Mouse (Mus musculus) cerebellum, postnatal 25 days (tissue): ENCODE data around the gene Dse.
"Not testable (repeated sequence)": the region's sequence is repeated elsewhere in the genome, so short reads cannot be mapped to it uniquely, and the experiment has no call there.

ENCODE experiments used
- DNase-seq, 2 experiments: peaks; one replicate each; pipeline ENCODE4 v3.0.0; 2021; ENCODE audit warnings: mixed read lengths in 2 of 2

Gene Dse

DNA sequence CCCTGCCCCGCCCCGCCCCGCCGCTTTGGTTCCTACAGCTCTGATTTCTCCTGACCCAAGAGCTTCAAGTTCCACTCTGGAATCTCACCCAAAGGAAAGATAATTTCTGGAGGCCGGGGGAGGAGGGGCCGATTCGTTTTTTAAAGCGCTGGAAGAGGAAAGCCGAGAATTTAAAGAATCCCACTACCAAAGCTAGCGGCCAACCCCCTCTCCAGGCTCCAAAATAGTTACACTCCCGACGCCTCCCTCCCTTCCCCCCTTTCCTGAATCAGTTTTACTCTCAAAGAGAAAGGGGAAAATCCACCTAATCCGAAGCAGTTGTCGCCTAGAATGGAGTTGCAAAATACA is at the start of gene Dse:
Dse (minus strand) TSS at position 213 of the 348 bp plus-strand sequence.
- DNase-seq, result no peak

DNA sequence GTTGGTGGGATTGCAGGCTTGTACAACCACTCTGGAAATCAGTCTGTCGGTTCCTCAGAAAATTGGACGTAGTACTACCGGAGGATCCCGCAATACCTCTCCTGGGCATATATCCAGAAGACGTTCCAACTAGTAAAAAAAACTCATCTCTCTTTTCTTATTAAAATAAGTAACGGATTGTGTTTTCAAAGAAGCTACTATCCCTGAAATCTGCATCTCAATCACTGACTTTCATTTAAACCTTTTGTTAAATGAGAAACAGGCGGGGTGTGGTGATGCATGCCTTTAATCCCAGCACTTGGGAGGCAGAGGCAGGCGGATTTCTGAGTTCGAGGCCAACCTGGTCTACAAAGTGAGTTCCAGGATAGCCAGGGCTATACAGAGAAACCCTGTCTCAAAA is 45.3 kb upstream of the Dse start:
- not testable (repeated sequence) for DNase-seq

DNA sequence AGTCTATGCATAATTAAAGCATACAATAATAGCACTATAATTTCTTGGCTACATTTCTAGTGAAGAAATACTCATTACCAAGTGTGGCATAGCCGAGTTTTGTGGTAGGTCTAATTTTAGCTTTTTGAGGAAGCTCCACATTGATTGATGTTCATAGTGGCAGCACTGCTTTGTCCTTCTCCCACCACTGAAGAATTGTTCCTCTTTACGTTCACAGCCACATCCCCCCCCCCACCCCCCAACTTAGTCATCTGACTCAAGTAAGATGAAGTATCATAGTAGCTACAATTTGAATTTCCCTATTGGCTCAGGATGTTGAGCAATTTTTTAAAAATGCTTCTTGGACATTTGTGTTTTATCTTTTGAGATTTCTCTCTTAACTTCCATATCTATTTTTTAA is 42.1 kb upstream of the Dse start:
- no peak for DNase-seq

DNA sequence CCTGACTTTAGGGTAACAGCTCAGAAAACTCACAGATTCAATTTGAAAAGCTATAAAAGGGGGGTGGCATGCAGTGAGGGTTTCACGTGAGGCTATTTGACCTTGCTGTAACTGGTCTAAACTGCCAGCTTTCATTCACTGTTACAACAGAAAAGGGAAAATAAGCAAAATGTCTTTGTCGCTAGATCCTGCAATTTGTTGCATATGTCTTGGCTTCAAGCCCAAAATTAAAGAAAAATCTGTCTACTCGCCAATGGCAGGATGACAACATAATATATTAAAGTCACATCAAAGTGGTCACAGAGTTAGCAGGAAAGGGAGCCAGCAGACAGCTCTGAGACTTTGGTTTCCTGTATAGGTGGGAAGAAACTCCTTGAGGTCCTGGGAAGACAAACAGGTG is 40.2 kb upstream of the Dse start:
- DNase-seq, result no peak

DNA sequence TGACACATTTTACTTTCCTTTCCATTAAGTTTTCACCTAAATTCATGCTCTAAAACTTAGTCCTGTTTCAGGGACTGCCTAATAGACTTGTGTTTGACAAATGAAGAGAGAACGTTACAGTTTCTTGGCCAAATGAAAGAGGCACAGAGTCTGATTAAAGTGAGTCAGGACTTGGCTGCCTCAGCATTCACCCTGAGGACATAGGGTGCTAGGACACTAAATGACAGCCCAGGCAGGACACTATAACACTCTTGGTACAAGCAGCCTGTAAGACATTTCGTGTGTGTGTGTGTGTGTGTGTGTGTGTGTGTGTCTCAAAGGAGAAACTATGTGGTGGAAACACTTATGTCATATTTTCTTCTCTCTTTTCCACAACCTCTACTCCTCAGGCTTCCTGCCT is 38.6 kb upstream of the Dse start:
- no peak for DNase-seq

DNA sequence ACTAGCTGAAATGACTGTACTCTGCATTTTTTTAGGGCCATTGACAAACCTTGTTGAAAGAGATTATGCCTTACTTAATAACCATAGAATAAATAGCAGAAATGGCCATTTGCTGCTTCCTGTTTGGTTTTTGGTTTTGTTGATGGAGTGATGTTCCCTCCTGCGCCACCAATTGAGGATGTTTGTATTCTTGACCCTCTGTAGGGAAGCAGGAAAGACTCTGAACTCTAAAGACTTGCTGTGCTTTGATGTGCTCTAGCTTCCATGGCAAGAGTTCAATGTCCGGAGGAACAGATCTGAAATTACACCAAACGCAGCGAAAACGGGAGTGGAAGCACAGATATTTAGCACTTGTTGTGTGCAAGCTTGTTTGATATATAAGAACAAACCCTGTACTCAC is 37.2 kb upstream of the Dse start:
- no peak for DNase-seq

DNA sequence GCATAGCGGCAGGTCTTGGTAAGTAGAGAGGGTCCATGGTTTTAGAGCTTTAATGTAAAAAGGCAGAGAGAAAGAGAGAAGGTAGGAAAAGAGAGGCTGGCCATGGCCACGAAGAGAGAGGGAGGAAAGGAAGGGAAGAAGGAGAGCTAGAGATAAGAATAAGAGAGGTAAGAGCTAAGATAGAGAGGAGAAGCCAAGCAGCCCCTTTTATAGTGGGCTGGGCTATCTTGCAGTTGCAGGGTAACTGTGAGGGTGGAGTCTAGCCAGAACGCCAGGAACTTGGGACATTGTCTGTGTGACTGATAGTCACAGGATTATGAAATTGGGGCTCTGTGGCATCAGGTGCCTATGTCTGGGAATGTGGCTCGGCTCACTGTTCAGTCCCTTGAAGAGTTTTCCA is 31.0 kb upstream of the Dse start:
- DNase-seq, result no peak

DNA sequence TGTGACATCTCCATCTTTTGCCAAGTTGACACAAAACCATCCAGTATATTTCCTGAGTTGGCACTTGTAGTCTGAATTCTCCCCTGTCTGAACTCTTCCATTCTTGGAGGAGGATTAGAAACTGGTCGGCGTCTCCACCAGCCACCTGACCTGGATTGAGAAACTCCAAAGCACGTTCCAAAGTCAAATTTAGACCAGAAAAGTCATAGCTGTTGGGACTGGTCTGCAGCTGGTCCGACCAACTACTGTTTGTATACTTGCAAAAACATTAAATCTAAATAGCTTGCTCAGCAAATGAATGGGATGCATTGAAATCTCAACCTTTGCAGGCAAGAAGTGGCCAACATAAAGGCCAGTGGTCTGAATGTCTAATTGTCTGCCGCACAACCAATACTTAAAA is 29.1 kb upstream of the Dse start:
- no peak for DNase-seq

DNA sequence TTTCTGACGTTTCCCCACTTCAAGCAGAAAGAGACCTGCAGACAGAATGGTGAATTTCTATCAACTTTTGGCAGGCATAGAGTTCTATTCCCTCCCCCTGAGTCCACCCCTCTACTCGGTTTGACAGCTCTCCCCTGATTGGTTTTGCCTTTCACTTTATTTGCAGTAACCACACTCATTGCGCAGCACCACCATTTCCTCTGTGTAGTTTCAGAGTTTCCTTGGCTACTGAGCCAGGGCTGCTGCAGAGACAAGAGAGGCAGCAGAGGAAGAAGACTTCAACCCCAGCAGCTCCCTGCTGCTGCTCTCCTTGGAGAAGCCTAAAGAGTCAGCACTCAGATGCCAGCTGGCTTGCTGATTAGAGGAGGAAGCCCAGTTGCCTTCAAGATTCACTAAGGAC is 27.9 kb upstream of the Dse start:
- no peak for DNase-seq

DNA sequence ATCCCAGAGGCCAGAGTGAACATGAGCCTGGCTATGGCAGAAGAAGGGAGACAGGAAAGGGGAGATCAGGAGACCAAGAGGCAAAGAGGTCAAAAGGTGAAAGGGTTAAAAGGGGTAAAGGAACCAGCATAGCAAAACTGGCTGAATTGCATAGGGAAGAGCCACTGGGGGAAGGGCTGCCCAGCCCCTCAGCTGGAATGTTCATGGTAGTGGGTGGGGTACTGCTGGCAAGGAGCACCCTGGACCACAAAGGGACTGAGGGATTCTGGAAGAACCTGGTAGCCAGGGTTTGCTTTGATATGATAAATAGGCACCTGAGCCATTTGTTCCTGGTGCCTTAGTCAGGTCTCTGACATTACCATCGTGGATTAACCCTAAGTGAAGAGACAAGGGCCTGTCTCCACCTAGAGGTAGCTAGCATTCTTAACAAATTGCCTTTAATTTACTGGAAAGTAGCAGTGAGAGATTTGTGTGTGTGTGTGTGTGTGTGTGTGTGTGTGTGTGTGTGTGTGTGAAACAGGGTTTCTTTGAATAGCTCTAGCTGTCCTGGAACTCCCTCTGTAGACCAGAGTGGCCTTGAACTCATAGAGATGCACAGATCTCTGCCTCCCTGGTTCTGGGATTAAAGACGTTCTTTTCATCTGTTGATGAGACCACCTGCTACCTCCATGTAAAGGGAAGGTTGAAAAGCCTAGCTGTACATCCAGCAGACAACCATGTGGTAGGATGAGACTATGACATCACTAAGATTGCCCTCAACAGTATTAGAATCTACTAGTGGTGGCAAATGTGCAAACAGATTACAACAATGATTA is 26.6 kb upstream of the Dse start:
- DNase-seq, result no peak

DNA sequence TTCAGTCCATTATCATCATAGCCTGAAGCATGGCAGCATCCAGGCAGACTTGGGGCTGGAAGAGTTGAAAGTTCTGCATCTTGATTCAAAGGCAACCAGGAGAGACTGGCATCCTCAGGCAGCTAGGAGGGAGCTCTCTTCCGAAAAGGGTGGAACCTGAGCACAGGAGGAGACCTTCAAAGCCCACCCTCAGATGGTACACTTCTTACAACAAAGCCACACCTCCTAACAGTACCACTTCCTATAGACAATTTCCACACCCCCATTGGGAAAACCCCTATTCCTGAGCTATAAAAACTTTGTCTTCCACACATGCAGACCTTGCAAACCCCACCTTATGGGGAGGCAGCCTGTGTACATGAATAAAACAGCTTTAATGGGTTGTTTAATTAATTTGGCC is 25.9 kb upstream of the Dse start:
- DNase-seq, result no peak

DNA sequence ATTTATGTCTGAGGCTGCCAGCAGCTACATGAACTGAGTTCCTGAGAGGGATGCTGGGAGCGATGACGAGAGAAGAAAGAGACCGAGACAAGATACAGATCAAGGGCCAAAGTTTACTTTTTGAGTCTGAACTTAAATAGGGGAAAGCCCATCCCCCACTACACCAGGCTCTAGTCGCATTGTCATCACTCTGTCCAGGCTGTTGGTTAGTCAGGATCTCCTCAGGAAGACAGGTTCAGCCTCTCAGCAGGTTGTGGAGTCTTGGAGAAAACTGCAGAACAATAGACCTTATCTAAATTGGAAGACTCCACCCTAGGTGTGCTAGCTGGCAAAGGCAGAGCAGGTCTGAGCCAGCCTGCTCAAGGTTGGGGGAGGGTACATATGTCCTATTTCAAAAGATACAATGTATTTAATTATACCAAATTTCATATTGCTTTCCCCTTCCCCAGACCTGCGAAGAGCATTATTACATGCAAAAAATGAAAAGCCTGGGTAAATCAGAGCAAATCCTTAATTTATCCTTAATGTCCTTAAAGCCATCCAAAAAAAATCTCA is 22.7 kb upstream of the Dse start:
- DNase-seq, result no peak

DNA sequence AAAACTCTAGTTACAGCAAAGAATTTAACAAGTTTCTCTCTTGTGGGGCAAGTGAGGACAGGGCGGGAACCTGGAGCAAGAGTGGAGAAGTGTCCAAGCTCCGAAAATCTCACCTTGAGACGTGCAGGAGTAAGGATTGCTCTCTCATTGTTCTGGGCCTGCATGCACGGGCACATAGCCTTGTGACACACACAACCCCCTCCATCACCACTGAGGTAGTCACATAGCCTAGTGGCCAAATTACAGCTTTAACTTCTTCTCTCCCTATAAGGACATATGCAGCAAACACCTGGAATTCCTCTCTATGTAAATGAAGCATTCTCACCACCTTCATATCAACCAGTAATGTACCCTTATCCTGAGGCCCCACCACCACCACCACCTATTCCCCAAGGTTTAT is 22.0 kb upstream of the Dse start:
- DNase-seq, result no peak

DNA sequence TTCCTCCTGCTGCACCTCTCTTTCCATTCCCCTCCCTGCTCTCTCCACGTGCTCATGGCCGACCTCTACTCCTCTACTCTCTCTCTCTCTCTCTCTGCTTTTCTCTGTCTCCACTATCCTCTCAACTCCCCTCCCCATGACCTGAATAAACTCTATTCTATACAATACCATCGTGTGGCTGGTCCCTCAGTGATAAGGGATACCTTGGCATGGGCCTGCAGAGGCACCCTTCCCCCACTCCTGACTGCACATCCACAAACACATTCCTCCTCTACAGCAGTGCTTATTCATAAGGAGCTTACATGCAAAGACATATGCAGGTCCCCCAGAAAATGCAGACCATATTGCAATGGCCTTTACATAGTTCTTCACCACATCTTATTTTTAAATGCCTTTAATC is 16.1 kb upstream of the Dse start:
- DNase-seq, result no peak

DNA sequence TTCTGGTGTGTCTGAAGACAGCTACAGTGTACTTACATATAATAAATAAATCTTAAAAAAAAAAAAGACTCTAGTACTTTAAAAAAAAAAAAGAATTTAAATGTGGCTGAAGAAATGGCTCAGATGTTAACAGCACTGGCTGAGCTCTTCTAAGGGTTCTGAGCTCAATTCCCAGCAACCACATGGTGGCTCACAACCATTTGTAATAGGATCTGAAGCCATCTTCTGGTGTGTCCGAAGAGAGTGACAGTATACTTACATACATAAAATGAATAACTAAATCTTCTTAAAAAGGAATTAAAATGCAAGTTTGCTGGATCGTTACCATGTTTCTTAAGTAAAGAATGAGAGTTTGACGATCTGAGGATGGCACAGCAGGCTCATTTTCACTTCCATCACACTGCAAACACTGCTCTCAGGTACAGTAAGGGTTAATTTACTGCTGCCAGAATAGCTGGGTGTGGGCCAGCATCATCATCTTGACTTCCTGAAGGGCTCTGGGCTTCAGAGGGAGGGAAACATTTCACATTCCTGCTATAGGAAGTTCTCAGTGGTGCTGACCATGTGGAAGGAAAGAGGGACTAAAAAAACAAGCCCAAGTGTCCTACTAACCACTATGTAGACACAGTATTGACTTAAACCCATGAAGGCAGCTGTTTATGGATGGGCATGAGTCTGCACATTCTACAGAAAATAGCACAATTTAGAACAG is 14.6 kb upstream of the Dse start:
- no peak for DNase-seq

DNA sequence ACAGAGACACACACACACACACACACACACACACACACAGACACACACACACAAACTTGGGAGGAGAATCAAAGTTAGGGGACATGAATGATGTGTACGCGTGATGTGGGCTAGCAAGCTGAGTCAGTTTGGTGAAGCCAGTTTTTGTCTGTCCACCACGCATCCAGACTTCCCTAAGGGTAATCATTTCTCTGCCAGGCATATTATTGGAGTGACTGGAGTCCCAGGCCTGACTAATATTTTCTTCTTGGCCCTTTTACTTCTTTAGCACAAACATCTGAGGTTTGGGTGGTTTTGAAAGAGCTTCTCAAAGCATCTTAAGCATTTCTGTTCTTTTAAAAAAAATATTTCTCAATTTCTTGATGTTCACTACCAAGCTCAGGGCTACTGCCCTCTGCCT is 10.7 kb upstream of the Dse start:
- DNase-seq, result no peak

DNA sequence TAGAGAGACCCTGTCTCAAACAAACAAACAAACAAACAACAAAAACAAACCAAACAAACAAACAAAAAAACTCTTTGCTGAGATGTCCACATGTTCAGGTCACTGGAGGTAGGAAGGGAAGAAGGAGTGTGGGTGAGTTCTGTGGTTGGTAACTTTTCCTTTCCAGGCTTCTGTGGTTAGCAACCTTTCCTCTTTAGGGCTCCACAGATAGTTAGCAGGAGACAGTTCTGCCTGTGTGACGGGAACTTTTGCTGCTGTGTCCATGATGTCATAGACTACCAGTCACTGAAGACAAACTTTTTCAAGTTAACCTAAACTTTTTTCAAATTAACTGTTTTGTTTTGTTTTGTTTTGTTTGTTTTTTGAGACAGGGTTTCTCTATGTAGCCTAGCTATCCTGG is 8.2 kb upstream of the Dse start:
- no peak for DNase-seq

DNA sequence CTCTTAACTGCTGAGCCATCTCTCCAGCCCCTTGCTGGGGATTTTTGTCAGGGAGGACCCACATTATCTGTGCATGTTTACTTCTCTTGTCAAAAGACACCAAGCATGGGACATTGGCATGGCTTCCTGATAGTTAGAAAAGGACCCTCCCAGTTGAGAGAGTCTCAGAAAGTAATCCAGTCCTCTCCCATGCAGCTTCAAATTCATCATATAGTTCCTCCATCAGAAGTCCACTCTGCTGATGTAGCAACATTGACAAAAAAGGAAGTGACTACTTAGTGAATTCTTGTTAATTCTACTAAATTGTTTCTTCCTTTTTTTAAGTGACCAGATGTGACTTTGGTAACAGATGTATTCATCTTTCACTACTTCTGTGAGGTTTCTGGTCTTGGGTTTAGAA is 2.4 kb upstream of the Dse start:
- no peak for DNase-seq

DNA sequence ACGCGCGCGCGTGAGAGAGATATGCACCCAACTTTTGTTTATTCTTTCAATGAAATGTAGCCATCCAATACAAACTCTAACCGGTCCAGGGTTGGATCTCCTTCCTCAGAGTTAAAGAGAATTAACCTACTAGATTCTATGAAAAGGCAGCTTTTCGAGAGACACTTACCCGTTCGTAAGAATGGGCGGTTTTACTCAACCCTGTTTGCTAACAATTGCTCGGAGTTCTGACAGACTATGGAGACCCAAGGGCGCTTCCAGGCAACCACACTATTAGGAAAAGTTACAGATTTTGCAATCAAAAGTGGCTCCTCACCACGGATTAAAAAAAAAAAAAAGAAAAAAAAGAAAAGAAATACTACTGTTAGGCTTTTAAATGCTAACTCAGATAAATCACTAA is 516 bp upstream of the Dse start:
- no peak for DNase-seq

DNA sequence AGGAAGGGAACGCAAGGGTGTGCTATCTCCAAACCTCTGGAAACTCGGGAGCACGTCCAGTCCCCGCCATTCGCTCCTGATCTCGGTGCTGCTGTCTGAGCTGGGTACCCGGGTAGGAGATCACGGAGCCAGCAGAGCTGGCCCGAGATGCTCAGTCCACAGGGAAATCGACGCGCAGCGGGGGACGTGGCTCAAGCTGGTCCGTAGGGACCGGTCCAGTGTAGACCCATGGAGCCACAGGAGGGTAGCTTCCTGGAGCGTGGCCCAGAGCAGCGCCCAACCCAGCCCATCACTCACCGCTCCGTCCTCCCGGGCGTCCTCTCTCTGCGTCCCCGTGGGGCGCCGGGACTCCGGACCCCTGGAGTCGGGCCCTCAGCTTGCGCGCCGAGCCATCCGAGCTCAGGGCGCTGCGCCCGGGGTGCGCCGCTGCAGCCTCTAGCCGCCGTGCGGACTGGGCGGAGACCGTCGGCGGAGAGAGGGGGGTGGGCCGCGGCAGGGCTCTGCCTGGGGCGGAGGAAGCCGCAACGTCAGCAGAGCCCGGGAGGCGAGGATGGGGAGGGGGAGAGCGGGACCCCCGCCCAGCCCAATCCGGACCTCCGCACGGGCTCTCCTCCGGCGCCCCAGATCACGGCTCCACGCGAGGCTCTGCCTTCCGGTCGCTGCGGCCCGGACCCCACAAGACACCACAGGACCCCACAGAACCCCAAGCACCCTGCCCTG is 572 bp downstream of the Dse start:
- peak; percentile 34 to 59 for DNase-seq

DNA sequence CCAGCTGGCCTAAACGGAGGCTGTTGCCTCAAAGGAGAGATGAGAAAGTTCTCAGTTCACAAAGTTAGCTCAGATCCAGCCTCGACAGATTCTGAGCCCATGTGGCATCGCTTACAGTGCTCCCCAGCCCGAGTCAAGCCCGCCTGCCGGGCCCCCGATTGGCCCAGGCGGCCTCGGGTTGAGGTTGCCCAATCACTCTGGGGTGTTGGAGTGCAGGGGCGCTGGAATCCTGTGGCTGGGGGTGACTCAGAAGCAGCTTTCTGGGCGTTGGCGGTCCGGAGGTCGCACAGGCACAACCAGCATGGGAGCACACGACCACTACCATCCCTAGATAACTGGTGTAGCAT is 1.1 kb downstream of the Dse start:
- DNase-seq, result peak; percentile 15 to 18

DNA sequence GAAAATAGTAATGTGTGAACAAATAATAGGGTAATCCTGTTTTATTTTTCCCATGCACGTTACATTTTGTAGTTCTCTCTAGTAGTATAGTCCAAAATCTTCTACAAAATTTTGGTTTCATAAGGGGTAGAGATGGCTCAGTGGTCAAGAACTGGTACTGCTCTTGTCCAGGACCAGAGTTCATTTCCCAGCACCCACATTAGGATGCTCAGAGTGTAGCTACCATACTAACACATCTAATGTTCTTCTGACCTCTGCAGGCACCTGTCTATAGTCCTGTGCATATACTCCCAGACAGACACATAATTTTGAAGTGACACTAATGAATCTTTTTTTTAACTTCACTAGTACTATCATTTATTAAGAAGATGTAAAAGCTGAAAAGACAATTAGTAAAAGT is 1.7 kb downstream of the Dse start:
- DNase-seq, result no peak

DNA sequence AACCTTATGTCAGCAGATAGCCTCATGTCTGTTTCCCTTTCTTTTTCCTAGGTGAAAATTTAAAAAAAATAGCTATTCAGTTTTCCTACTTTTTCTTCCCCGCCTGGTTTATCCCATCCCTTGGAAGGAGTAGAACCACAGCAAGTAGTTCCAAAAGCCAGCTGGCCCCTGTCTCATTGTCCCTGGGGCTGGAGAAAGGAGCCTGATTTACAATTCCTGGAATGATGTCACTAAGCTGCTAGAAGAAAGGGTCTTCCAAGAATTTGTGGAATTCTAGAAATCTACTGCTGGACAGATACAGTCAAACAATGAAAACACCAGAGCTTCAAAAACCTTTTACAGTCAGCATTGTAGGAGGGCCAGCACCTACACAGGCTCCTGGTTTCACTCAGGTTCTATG is 6.8 kb downstream of the Dse start:
- DNase-seq, result no peak

DNA sequence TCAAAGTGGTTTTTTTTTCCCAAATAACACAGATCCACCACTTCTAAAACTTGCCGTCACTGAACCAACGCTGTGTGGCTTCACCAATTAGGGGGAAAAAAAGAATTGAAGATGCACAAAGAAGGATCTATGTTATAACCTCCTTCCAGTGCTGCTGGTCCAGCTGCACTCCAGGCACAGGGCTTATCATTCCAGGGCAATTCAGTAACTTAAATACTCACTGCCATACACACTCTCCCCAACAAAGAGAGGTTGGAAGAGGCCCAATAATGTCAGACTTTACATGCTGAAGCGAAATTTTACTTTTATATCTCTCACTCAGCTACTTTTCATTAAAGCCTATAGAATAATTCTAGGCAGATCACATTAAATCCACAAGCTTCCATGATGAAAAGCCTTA is 8.9 kb downstream of the Dse start:
- DNase-seq, result no peak
